Mouse (Mus musculus) small intestine, adult 2 months (tissue): ENCODE measurements around the gene Exog. TPM values are rescaled to one million over a fixed set of nuclear protein-coding genes. Genes with fewer than 3 reads are reported as not detected.

Experiments
- H3K27ac ChIP-seq: fragments of 200-500 bp; 2 replicates; pipeline ENCODE4 v1.5.1; 2012; ENCODE audit warnings: low read depth, low read length, control low read depth, inconsistent platforms; ENCODE audit not compliant: insufficient read depth
- H3K27me3 ChIP-seq: fragments of 200-500 bp; 2 replicates; pipeline ENCODE4 v1.6.1; 2012; ENCODE audit warnings: mild to moderate bottlenecking, moderate library complexity, low read length, inconsistent platforms; ENCODE audit not compliant: control insufficient read depth, insufficient read depth
- H3K36me3 ChIP-seq: fragments of 200-500 bp; 2 replicates; pipeline ENCODE4 v1.6.1; 2012; ENCODE audit warnings: mild to moderate bottlenecking, low read length, control low read depth, inconsistent platforms; ENCODE audit not compliant: control insufficient read depth, insufficient read depth
- H3K4me1 ChIP-seq: fragments of 200-500 bp; 2 replicates; pipeline ENCODE4 v1.6.1; 2012; ENCODE audit warnings: low read length, inconsistent platforms, mixed read lengths; ENCODE audit not compliant: control insufficient read depth, insufficient read depth, insufficient read length
- H3K4me3 ChIP-seq: fragments of 200-500 bp; 2 replicates; pipeline ENCODE4 v1.5.1; 2012; ENCODE audit warnings: low read depth, mild to moderate bottlenecking, control low read depth, inconsistent platforms, low read length, moderate library complexity
- CTCF ChIP-seq: fragments of 200-500 bp; IDR thresholded peaks from 2 replicates; pipeline ENCODE4 v1.5.1; 2012; ENCODE audit warnings: low read depth, mild to moderate bottlenecking, control low read depth, inconsistent platforms, low read length, moderate library complexity, mixed read lengths; ENCODE audit not compliant: insufficient replicate concordance, insufficient read length; ENCODE audit errors: extremely low read depth
- POLR2A ChIP-seq: fragments of 200-500 bp; IDR thresholded peaks from 2 replicates; pipeline ENCODE4 v1.6.1; 2012; ENCODE audit warnings: low read depth, mild to moderate bottlenecking, control low read depth, inconsistent platforms, low read length, moderate library complexity
- WGBS: fragments of 180-500 bp; shearing (Covaris S2); methylation state at CpG from one replicate; pipeline ENCODE4 v1.1.7; 2018; 5-methylcytosine and 5-hydroxymethylcytosine counted together
- polyA plus RNA-seq: library from polyadenylated mRNA; depleted of rRNA; stranded (reverse); fragments of >200 nt; gene quantifications from 2 replicates; pipeline ENCODE4 v1.2.3, GENCODE M21; 2012

Exog gene
- polyA plus RNA-seq, 1 experiment = 1.1 TPM

- no peaks in the 10 kb centered on the region for H3K4me1 ChIP-seq
- H3K4me3 ChIP-seq = no peak overlapping the region
- no peaks in the 10 kb centered on the region for H3K36me3 ChIP-seq
- H3K27ac ChIP-seq = no peak overlapping the region
- 78% methylated on average over 9 of the region's 9 CpGs for WGBS
- no peaks in the 10 kb centered on the region for H3K27me3 ChIP-seq
- TF ChIP-seq POLR2A (no peak), CTCF (no peak)
These were observed 51.6 kb downstream of the Exog start for GRCm38 (mm10) chr9:119496354-119496753.

- no peak overlapping the region for H3K4me3 ChIP-seq
- no peaks in the 10 kb centered on the region for H3K36me3 ChIP-seq
- no peaks in the 10 kb centered on the region for H3K27me3 ChIP-seq
- no peak for TF ChIP-seq POLR2A
- TF ChIP-seq CTCF = no peak
- no peaks in the 10 kb centered on the region for H3K4me1 ChIP-seq
- 64% methylated on average over 5 of the region's 5 CpGs for WGBS
- no peak overlapping the region for H3K27ac ChIP-seq
These were observed 52.2 kb downstream of the Exog start for GRCm38 (mm10) chr9:119496960-119497359.

- 82% methylated on average over 15 of the region's 15 CpGs for WGBS
- TF ChIP-seq CTCF (no peak), POLR2A (no peak)
These were observed 53.0 kb downstream of the Exog start for GRCm38 (mm10) chr9:119497546-119498246.

GRCm38 (mm10) chr9:119498247-119498607 lies 53.5 kb downstream of the Exog start:
- no peaks in the 10 kb centered on the region for H3K27me3 ChIP-seq
- TF ChIP-seq POLR2A = no peak
- no peak for TF ChIP-seq CTCF
- H3K36me3 ChIP-seq = no peaks in the 10 kb centered on the region
- no peak overlapping the region for H3K27ac ChIP-seq
- WGBS = 83% methylated on average over 9 of the region's 9 CpGs
- H3K4me3 ChIP-seq = no peak overlapping the region
- H3K4me1 ChIP-seq = no peaks in the 10 kb centered on the region

More at GRCm38 (mm10) chr9:119497546-119498246, 53.0 kb downstream of the Exog start:
- H3K36me3 ChIP-seq = no peaks in the 10 kb centered on the region
- no peak overlapping the region for H3K4me3 ChIP-seq
- no peaks in the 10 kb centered on the region for H3K4me1 ChIP-seq
- no peaks in the 10 kb centered on the region for H3K27me3 ChIP-seq
- no peak overlapping the region for H3K27ac ChIP-seq

- Histone ChIP-seq H3K4me1 (no peaks in the 10 kb centered on the region), H3K27ac (no peak overlapping the region), H3K4me3 (no peak overlapping the region), H3K36me3 (no peaks in the 10 kb centered on the region), H3K27me3 (no peaks in the 10 kb centered on the region)
- TF ChIP-seq CTCF = no peak
- no peak for TF ChIP-seq POLR2A
- 59% methylated on average over 7 of the region's 7 CpGs for WGBS
These were observed 54.1 kb downstream of the Exog start for GRCm38 (mm10) chr9:119498885-119499284.

- Histone ChIP-seq H3K36me3 (no peaks in the 10 kb centered on the region), H3K27ac (no peak overlapping the region), H3K4me3 (no peak overlapping the region), H3K27me3 (no peaks in the 10 kb centered on the region), H3K4me1 (no peaks in the 10 kb centered on the region)
- 91% methylated on average over 9 of the region's 9 CpGs for WGBS
- TF ChIP-seq POLR2A (no peak), CTCF (no peak)
These were observed 58.9 kb downstream of the Exog start for GRCm38 (mm10) chr9:119503613-119504012.

GRCm38 (mm10) chr9:119504981-119505658 lies 60.4 kb downstream of the Exog start:
- no peak overlapping the region for H3K27ac ChIP-seq
- TF ChIP-seq POLR2A = no peak
- TF ChIP-seq CTCF = no peak
- H3K4me1 ChIP-seq = no peaks in the 10 kb centered on the region
- H3K4me3 ChIP-seq = no peak overlapping the region
- no peaks in the 10 kb centered on the region for H3K27me3 ChIP-seq
- WGBS = 55% methylated on average over 11 of the region's 11 CpGs
- H3K36me3 ChIP-seq = no peaks in the 10 kb centered on the region
